In genomic region chr1:59434071-59434470, GRCm38 (mm10) we compare ENCODE assay signal across 8 mouse cellular contexts. TPM values are rescaled to one million over a fixed set of nuclear protein-coding genes. Genes with fewer than 3 reads are reported as not detected.
DNase-seq lines count a peak whose midpoint lies in the region; ATAC-seq and TF ChIP-seq lines count a peak whose summit lies in the region.
"Had no signal": no experiment of that assay in that cellular context is flagged by ENCODE, and none has a peak within 500 bp of the region (broad histone marks: within the 10 kb centered on the region; RNA-seq: fewer than 3 reads in every experiment).

No protein-coding gene starts in this region.

- H3K4me3 ChIP-seq in lung, embryonic 14.5 days (ENCODE audit: low read depth, low read length): no peak overlapping the region
- H3K4me3 ChIP-seq in hindbrain, embryonic 16.5 days (ENCODE audit: low read length): no peak overlapping the region
- H3K4me3 ChIP-seq: megakaryocyte, embryonic 14.5 days had no signal

- no peak for TF ChIP-seq CTCF in lung, embryonic 14.5 days (IDR thresholded peaks at IDR 0.05; ENCODE audit: low read depth)

- no peak overlapping the region for H3K9ac ChIP-seq in lung, embryonic 14.5 days
- no peak overlapping the region for H3K9ac ChIP-seq in hindbrain, embryonic 16.5 days (ENCODE audit: low read depth, low read length)

- peak; percentile 82 for DNase-seq in lung, embryonic 14.5 days
- DNase-seq in lung, postnatal 25 days (ENCODE audit: low spot score): no peak
- peak; percentile 88 to 92 for DNase-seq in cerebellum, postnatal 14 days
- peak; percentile 43 for DNase-seq in ovary, postnatal 14 days (ENCODE audit: low spot score)
- no peak for DNase-seq in thymus, postnatal 4 days
- DNase-seq in frontal cortex, postnatal 14 days (ENCODE audit: low spot score in 2 of 2): no peak

- 40% methylated on average over 3 of the region's 3 CpGs for WGBS in lung, embryonic 14.5 days
- WGBS in hindbrain, embryonic 16.5 days: 51% methylated on average over 3 of the region's 3 CpGs

- H3K27ac ChIP-seq in lung, embryonic 14.5 days (ENCODE audit: low read depth): no peak overlapping the region; the same call in 1 of the 2 replicates
- H3K27ac ChIP-seq in hindbrain, embryonic 16.5 days (ENCODE audit: low read depth, low read length): no peak overlapping the region

- no peaks in the 10 kb centered on the region for H3K36me3 ChIP-seq in lung, embryonic 14.5 days (ENCODE audit: insufficient read depth)
- H3K36me3 ChIP-seq in hindbrain, embryonic 16.5 days (ENCODE audit: control insufficient read depth, insufficient read depth, low read length): no peaks in the 10 kb centered on the region

- H3K4me2 ChIP-seq in lung, embryonic 14.5 days: no peak overlapping the region
- H3K4me2 ChIP-seq in hindbrain, embryonic 16.5 days (ENCODE audit: low read length): no peak overlapping the region

- H3K4me1 ChIP-seq in lung, embryonic 14.5 days (ENCODE audit: insufficient read depth): peaks cover 3% of the 10 kb centered on the region; the same call in 1 of the 2 replicates
- peaks cover 7% of the 10 kb centered on the region for H3K4me1 ChIP-seq in hindbrain, embryonic 16.5 days (ENCODE audit: control insufficient read depth, insufficient read depth, low read depth, low read length)

- ATAC-seq in lung, embryonic 14.5 days (ENCODE audit: insufficient read depth): peak; percentile 74
- ATAC-seq in hindbrain, embryonic 16.5 days: peak; percentile 84

- H3K9me3 ChIP-seq in lung, embryonic 14.5 days (ENCODE audit: low read depth, low read length): no peaks in the 10 kb centered on the region
- H3K9me3 ChIP-seq in hindbrain, embryonic 16.5 days (ENCODE audit: control insufficient read depth, low read length): no peaks in the 10 kb centered on the region
- H3K9me3 ChIP-seq: megakaryocyte, embryonic 14.5 days had no signal

- no peaks in the 10 kb centered on the region for H3K27me3 ChIP-seq in lung, embryonic 14.5 days (ENCODE audit: insufficient read depth, low read length)
- no peaks in the 10 kb centered on the region for H3K27me3 ChIP-seq in hindbrain, embryonic 16.5 days (replicated peaks; ENCODE audit: control insufficient read depth, insufficient read depth, low read length)

RNA-seq across cellular contexts. Expression of gene Fzd7, which starts 48.2 kb away (rescaled TPM):
- 21.7 and 22.7 TPM in 2 replicates for polyA plus RNA-seq in lung, embryonic 14.5 days (2014; fragmentation: Nextera tagmentation; extraction: Ambion mirVana)
- polyA plus RNA-seq in hindbrain, embryonic 16.5 days (2015; fragmentation: Nextera tagmentation; extraction: Ambion mirVana): 1.9 and 2.7 TPM in 2 replicates

Comparison
In these comparisons a context has a peak if more than half of its experiments do, and no peak if none do; other contexts are left out.
1. DNase-seq: peak in lung, embryonic 14.5 days (single experiment), cerebellum, postnatal 14 days (2 of 2) and ovary, postnatal 14 days (single experiment); none in lung, postnatal 25 days (single experiment), thymus, postnatal 4 days (single experiment) and frontal cortex, postnatal 14 days (0 of 2).